Mouse (Mus musculus) heart, adult 2 months (tissue): ENCODE measurements at regions not wholly inside any gene's neighbourhood (a gene's known extent, or its start where the extent isn't known, plus 50 kb on each side); places are given as distances from the start of the nearest gene placed in this dataset.

Source experiments
- DNase-seq, 2 experiments: peaks; one replicate each; pipeline ENCODE4 v3.0.0; 2021
- H3K27ac ChIP-seq: fragments of 200-600 bp; 2 replicates; pipeline ENCODE4 v1.8.1; 2022
- H3K27me3 ChIP-seq: fragments of 200-500 bp; 2 replicates; pipeline ENCODE4 v1.6.1; 2012; ENCODE audit warnings: mild to moderate bottlenecking, low read length, inconsistent platforms, mixed read lengths; ENCODE audit not compliant: control insufficient read depth, insufficient read depth
- H3K36me3 ChIP-seq: fragments of 200-500 bp; 2 replicates; pipeline ENCODE4 v1.6.1; 2012; ENCODE audit warnings: low read length, inconsistent platforms; ENCODE audit not compliant: control insufficient read depth, insufficient read depth
- H3K4me1 ChIP-seq: fragments of 200-500 bp; 2 replicates; pipeline ENCODE4 v1.6.1; 2011; ENCODE audit warnings: low read length; ENCODE audit not compliant: control insufficient read depth, insufficient read depth
- H3K4me3 ChIP-seq: fragments of 200-600 bp; 2 replicates; pipeline ENCODE4 v1.8.1; 2022
- H3K79me2 ChIP-seq: fragments of 200-500 bp; replicated peaks from 2 replicates; pipeline ENCODE4 v1.6.1; 2012; ENCODE audit warnings: mild to moderate bottlenecking, inconsistent platforms, low read length, moderate library complexity, mixed read lengths; ENCODE audit not compliant: control insufficient read depth, insufficient read depth
- H3K9ac ChIP-seq: fragments of 200-500 bp; 2 replicates; pipeline ENCODE4 v1.6.1; 2012; ENCODE audit warnings: low read depth, mild to moderate bottlenecking, control low read depth, inconsistent platforms, low read length, mixed read lengths
- CTCF ChIP-seq: fragments of 200-600 bp; IDR thresholded peaks from 2 replicates; pipeline ENCODE4 v1.8.1; 2022; ENCODE audit warnings: antibody characterized with exemption, mild to moderate bottlenecking, moderate library complexity
- EP300 ChIP-seq: fragments of 200-500 bp; IDR thresholded peaks from 2 replicates; pipeline ENCODE4 v1.6.1; 2011; ENCODE audit warnings: low read depth, low read length, control low read depth; ENCODE audit not compliant: insufficient read depth
- POLR2A ChIP-seq: fragments of 200-500 bp; IDR thresholded peaks from 2 replicates; pipeline ENCODE4 v1.6.1; 2011; ENCODE audit warnings: mild to moderate bottlenecking, low read depth, low read length, control low read depth; ENCODE audit not compliant: insufficient read depth
- WGBS: fragments of 180-500 bp; shearing (Covaris S2); methylation state at CpG from one replicate; pipeline ENCODE4 v1.1.7; 2018; 5-methylcytosine and 5-hydroxymethylcytosine counted together
- intact Hi-C: fragments of 180-260 bp; cut with DNase I; formaldehyde crosslinking; loops from one replicate; pipeline ENCODE4 v1.15.1; 2025

DNA sequence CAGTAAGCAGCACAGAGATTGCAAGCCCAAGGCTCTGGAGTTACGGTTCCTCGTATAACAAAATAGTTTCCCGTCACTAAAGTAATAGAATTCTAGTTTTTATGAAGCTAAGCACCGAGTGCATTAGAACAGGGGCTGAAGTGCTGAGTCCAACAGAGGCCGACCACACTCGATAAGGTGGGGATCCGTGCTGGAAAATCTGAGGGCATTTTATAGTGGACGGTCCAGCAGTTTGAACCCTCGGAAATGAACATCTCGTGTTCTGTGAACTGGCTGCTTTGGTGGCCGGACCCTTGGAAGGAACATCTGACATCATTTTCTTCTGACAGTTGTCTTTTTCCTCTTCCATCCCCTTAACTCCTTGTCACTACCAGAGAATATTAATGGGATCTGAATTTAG is 240.0 kb upstream of the Veph1 start:
- no peak for DNase-seq
- intact Hi-C loops, result no loop called here
- Histone ChIP-seq H3K27ac (no peak overlapping the region), H3K9ac (no peak overlapping the region), H3K4me3 (no peak overlapping the region), H3K36me3 (no peaks in the 10 kb centered on the region), H3K79me2 (no peaks in the 10 kb centered on the region), H3K27me3 (no peaks in the 10 kb centered on the region), H3K4me1 (no peaks in the 10 kb centered on the region)
- TF ChIP-seq CTCF, result no peak
- TF ChIP-seq POLR2A, result no peak
- no peak for TF ChIP-seq EP300
- 87% methylated on average over 11 of the region's 11 CpGs for WGBS

GRCm38 (mm10) chr3:66535786-66536529 is 239.3 kb upstream of the Veph1 start:
- no peaks in the 10 kb centered on the region for H3K36me3 ChIP-seq
- 78% methylated on average over 8 of the region's 8 CpGs for WGBS
- DNase-seq, result no peak
- H3K4me1 ChIP-seq, result no peaks in the 10 kb centered on the region
- H3K9ac ChIP-seq, result no peak overlapping the region
- TF ChIP-seq EP300, result no peak
- TF ChIP-seq POLR2A, result no peak
- no peak for TF ChIP-seq CTCF
- H3K27me3 ChIP-seq, result no peaks in the 10 kb centered on the region
- no peak overlapping the region for H3K27ac ChIP-seq
- H3K4me3 ChIP-seq, result no peak overlapping the region
- intact Hi-C loops, result no loop called here
- H3K79me2 ChIP-seq, result no peaks in the 10 kb centered on the region

GRCm38 (mm10) chr3:66519925-66520324 is 223.3 kb upstream of the Veph1 start:
- Histone ChIP-seq H3K79me2 (no peaks in the 10 kb centered on the region), H3K36me3 (no peaks in the 10 kb centered on the region), H3K4me1 (no peaks in the 10 kb centered on the region), H3K27ac (no peak overlapping the region), H3K27me3 (no peaks in the 10 kb centered on the region), H3K9ac (no peak overlapping the region), H3K4me3 (no peak overlapping the region)
- TF ChIP-seq CTCF (no peak), EP300 (no peak), POLR2A (no peak)
- intact Hi-C loops, result no loop called here
- WGBS, result 31% methylated on average over 1 of the region's 1 CpGs
- no peak for DNase-seq

- intact Hi-C loops, result no loop called here
- DNase-seq, result no peak
- TF ChIP-seq POLR2A (no peak), CTCF (no peak), EP300 (no peak)
- 45% methylated on average over 2 of the region's 2 CpGs for WGBS
- Histone ChIP-seq H3K27me3 (no peaks in the 10 kb centered on the region), H3K36me3 (no peaks in the 10 kb centered on the region), H3K4me3 (no peak overlapping the region), H3K4me1 (no peaks in the 10 kb centered on the region), H3K79me2 (no peaks in the 10 kb centered on the region), H3K9ac (no peak overlapping the region), H3K27ac (no peak overlapping the region)
Observed at GRCm38 (mm10) chr3:66518289-66518688, 221.7 kb upstream of the Veph1 start.

- DNase-seq, result no peak
- Histone ChIP-seq H3K9ac (no peak overlapping the region), H3K79me2 (no peaks in the 10 kb centered on the region), H3K36me3 (no peaks in the 10 kb centered on the region), H3K27ac (no peak overlapping the region), H3K4me1 (no peaks in the 10 kb centered on the region), H3K4me3 (no peak overlapping the region), H3K27me3 (no peaks in the 10 kb centered on the region)
- 20% methylated on average over 6 of the region's 6 CpGs for WGBS
- TF ChIP-seq EP300 (no peak), CTCF (no peak), POLR2A (no peak)
- intact Hi-C loops, result no loop called here
Observed at GRCm38 (mm10) chr3:66515773-66516406, 219.3 kb upstream of the Veph1 start.

DNA sequence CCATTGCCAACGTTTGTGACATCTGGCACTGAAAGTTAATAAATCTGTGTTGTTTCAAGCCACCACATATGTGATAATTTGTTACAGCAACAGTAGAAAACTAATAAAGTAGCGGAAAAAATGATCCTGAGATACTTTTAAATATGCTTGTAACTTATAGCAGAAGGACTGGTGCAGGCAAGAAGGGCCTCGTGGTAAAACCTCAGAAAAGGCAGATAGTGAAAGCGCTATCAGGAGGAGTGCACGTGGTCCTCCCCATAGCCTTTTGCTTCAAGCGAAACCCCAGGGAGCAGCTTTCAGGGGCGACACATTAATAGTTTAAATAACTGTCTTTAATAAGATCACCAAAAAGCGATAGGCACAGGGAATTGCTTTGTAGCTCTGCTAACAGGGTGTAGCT is 217.9 kb upstream of the Veph1 start:
- no peaks in the 10 kb centered on the region for H3K27me3 ChIP-seq
- intact Hi-C loops, result no loop called here
- no peaks in the 10 kb centered on the region for H3K36me3 ChIP-seq
- no peak overlapping the region for H3K9ac ChIP-seq
- no peak for DNase-seq
- TF ChIP-seq POLR2A, result no peak
- no peak for TF ChIP-seq EP300
- no peak for TF ChIP-seq CTCF
- H3K4me3 ChIP-seq, result no peak overlapping the region
- no peak overlapping the region for H3K27ac ChIP-seq
- H3K4me1 ChIP-seq, result no peaks in the 10 kb centered on the region
- 85% methylated on average over 8 of the region's 8 CpGs for WGBS
- no peaks in the 10 kb centered on the region for H3K79me2 ChIP-seq
